Mouse (Mus musculus) heart, embryonic 16.5 days (tissue): ENCODE measurements around the gene Phex. TPM values are rescaled to one million over a fixed set of nuclear protein-coding genes. Genes with fewer than 3 reads are reported as not detected.

Experiments used
- ATAC-seq: fragments of 200-750 bp; cut with Nextera tagmentation; replicated peaks from 2 replicates; pipeline ENCODE4 v1.8.0; 2017; ENCODE audit warnings: moderate number of reproducible peaks; ENCODE audit not compliant: insufficient read depth, low FRiP score; ENCODE audit errors: extremely low read depth
- H3K27ac ChIP-seq: fragments of 300-500 bp; sonication (generic); 2 replicates; pipeline ENCODE4 v1.5.1; 2014; ENCODE audit warnings: mild to moderate bottlenecking, low read length, control low read depth, moderate library complexity
- H3K27me3 ChIP-seq: fragments of 300-500 bp; sonication (generic); 2 replicates; pipeline ENCODE4 v1.6.1; 2014; ENCODE audit warnings: low read length, mixed read lengths; ENCODE audit not compliant: control insufficient read depth, insufficient read depth
- H3K36me3 ChIP-seq: fragments of 300-500 bp; sonication (generic); 2 replicates; pipeline ENCODE4 v1.6.1; 2014; ENCODE audit not compliant: control insufficient read depth, insufficient read depth
- H3K4me1 ChIP-seq: fragments of 300-500 bp; sonication (generic); 2 replicates; pipeline ENCODE4 v1.6.1; 2014; ENCODE audit warnings: low read length, mixed read lengths; ENCODE audit not compliant: control insufficient read depth, insufficient read depth
- H3K4me2 ChIP-seq: fragments of 300-500 bp; sonication (generic); 2 replicates; pipeline ENCODE4 v1.6.1; 2014; ENCODE audit warnings: low read depth, mild to moderate bottlenecking, control low read depth, low read length
- H3K4me3 ChIP-seq: fragments of 300-500 bp; sonication (generic); 2 replicates; pipeline ENCODE4 v1.5.1; 2014; ENCODE audit warnings: mild to moderate bottlenecking, control low read depth, low read length
- H3K9ac ChIP-seq: fragments of 300-500 bp; sonication (generic); 2 replicates; pipeline ENCODE4 v1.6.1; 2014; ENCODE audit warnings: low read length, control low read depth
- H3K9me3 ChIP-seq: fragments of 300-500 bp; sonication (generic); replicated peaks from 2 replicates; pipeline ENCODE4 v1.6.1; 2016; ENCODE audit warnings: low read length; ENCODE audit not compliant: control insufficient read depth
- WGBS: fragments of 180-500 bp; shearing (Covaris S2); extraction: QIAGEN DNeasy Blood & Tissue Kit; methylation state at CpG from one replicate; pipeline ENCODE4 v1.1.7; 2014; 5-methylcytosine and 5-hydroxymethylcytosine counted together
- microRNA-seq: library from miRNA; unstranded; fragments of <30 nt; microRNA quantifications from one replicate; pipeline ENCODE4, GENCODE M21; 2017
- polyA plus RNA-seq: library from polyadenylated mRNA; unstranded; fragments of >200 nt; fragmentation: Nextera tagmentation; extraction: Ambion mirVana; gene quantifications from 2 replicates; pipeline ENCODE4 v1.2.1, GENCODE M21; 2015

Gene Phex
- polyA plus RNA-seq, 1 experiment from 2014 or later = 0.25 TPM

DNA sequence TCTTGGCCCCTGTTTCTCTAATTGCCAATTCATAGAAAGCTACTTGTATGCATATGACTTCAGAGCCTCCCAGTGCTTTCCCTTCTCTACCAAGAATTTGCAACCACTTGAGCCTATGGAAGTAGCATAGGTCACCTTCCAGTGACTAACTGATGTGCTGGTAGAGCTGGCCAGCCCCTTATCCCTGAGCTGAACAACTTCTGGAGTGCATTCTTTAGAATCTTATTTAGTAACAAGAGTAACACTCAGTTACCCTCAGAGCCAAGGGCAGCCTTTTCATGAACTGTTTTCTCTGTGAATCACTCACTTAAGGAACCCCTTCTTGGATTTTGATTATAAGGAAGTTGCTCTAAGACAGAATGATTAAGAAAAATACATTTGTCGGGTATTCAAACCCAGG is 234.3 kb downstream of the Phex start:
- H3K36me3 ChIP-seq = no peaks in the 10 kb centered on the region
- no peaks in the 10 kb centered on the region for H3K27me3 ChIP-seq
- no peak overlapping the region for H3K4me2 ChIP-seq
- H3K4me1 ChIP-seq = no peaks in the 10 kb centered on the region
- ATAC-seq = no peak
- WGBS = 91% methylated on average over 1 of the region's 1 CpGs
- H3K9ac ChIP-seq = no peak overlapping the region
- H3K4me3 ChIP-seq = no peak overlapping the region
- H3K9me3 ChIP-seq = no peaks in the 10 kb centered on the region
- no peak overlapping the region for H3K27ac ChIP-seq

DNA sequence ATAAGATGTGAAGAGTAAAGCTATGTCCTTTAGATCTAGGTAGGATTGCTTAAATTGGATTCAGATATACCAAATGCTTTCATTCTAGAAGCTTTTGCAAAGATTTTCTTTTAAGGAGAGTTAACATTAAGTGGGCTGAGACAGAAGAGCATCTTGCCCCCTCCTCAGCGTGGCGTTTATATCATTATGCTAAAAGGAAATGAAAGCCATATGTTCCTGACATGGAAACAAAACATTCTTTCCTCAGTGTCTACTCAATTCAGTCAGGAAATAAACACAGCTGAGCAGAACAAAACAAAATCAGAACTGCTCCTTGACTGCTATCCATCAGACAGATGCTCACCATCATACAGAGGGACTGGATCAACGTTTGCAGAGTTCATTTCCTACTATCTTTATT is 251.0 kb downstream of the Phex start:
- no peak for ATAC-seq
- Histone ChIP-seq H3K9ac (no peak overlapping the region), H3K27me3 (no peaks in the 10 kb centered on the region), H3K27ac (no peak overlapping the region), H3K4me3 (no peak overlapping the region), H3K36me3 (no peaks in the 10 kb centered on the region), H3K4me1 (no peaks in the 10 kb centered on the region), H3K9me3 (no peaks in the 10 kb centered on the region), H3K4me2 (no peak overlapping the region)
- 51% methylated on average over 3 of the region's 3 CpGs for WGBS

GRCm38 (mm10) chrX:157163394-157163793 is 251.7 kb downstream of the Phex start:
- H3K4me1 ChIP-seq = no peaks in the 10 kb centered on the region
- no peaks in the 10 kb centered on the region for H3K9me3 ChIP-seq
- no peak for ATAC-seq
- H3K27me3 ChIP-seq = no peaks in the 10 kb centered on the region
- no peak overlapping the region for H3K9ac ChIP-seq
- no peak overlapping the region for H3K27ac ChIP-seq
- WGBS = 76% methylated on average over 2 of the region's 2 CpGs
- H3K4me3 ChIP-seq = no peak overlapping the region
- H3K36me3 ChIP-seq = no peaks in the 10 kb centered on the region
- no peak overlapping the region for H3K4me2 ChIP-seq

DNA sequence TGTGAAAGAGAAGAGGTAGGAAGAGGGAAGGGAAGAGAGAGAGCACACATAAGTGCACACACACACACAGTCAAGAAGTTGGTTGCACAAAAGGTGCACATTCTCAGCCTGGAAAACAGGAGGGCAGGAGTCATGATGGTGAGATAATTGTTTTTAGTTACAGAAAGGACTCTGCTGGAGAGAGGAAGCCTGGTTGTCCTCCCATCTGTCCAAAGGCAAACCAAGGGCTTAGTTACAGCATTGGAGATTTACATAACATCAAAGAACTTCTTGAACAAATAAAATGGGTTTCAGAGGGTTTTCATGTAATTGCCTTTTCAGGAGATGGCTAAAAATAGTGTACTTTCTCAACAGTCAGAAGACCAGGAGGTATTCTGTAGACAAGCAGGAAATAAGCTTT is 270.4 kb downstream of the Phex start:
- ATAC-seq = no peak

GRCm38 (mm10) chrX:157139601-157140000 is 275.5 kb downstream of the Phex start:
- no peaks in the 10 kb centered on the region for H3K4me1 ChIP-seq
- no peaks in the 10 kb centered on the region for H3K27me3 ChIP-seq
- no peaks in the 10 kb centered on the region for H3K9me3 ChIP-seq
- 53% methylated on average over 6 of the region's 6 CpGs for WGBS
- H3K9ac ChIP-seq = no peak overlapping the region
- no peaks in the 10 kb centered on the region for H3K36me3 ChIP-seq
- no peak overlapping the region for H3K27ac ChIP-seq
- H3K4me2 ChIP-seq = no peak overlapping the region
- no peak overlapping the region for H3K4me3 ChIP-seq
- ATAC-seq = no peak

More for the DNA sequence above, 270.4 kb downstream of the Phex start:
- H3K36me3 ChIP-seq = no peaks in the 10 kb centered on the region
- no peak overlapping the region for H3K4me2 ChIP-seq
- no peak overlapping the region for H3K27ac ChIP-seq
- no peaks in the 10 kb centered on the region for H3K9me3 ChIP-seq
- no peak overlapping the region for H3K9ac ChIP-seq
- no peaks in the 10 kb centered on the region for H3K4me1 ChIP-seq
- H3K4me3 ChIP-seq = no peak overlapping the region
- no peaks in the 10 kb centered on the region for H3K27me3 ChIP-seq

Small RNA genes within 50 kb of the gene (microRNA-seq; reads per million reads assigned to microRNA genes)
- gene Gm23798 = not detected

Other genes with a start within 250 kb of the Phex start
- gene Sms, start 77.0 kb upstream of the Phex start, polyA plus RNA-seq = 33.7 and 42.2 TPM in 2 replicates
- gene Yy2, start 153.7 kb upstream of the Phex start, polyA plus RNA-seq = 1.6 and 2.4 TPM in 2 replicates
- 13.1 and 14.1 TPM in 2 replicates for gene Mbtps2, start 183.4 kb upstream of the Phex start, polyA plus RNA-seq